Mouse (Mus musculus): Measurements from ENCODE around the gene Yeats4.

The Yeats4 gene

DNA sequence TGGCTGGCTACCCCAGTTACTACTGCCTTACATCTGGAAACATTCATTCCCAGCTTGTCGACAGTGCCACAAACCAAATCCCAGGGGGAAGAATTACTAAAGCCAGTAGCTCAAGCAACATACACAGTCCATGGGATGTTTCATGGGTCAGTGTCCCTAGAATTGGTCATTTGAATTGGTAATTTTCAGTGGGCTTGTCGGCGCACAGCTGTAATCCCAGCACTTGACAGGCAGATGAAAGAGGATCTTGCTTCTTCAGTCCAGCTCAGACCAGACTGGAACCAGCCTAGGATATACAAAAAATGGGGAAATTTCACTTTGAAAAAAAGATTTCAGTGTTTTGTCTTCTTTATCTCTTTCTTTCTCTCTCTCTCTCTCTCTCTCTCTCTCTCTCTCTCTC, 24.6 kb downstream of the Yeats4 start:
- no peak for DNase-seq (ENCODE audit: low spot score)

DNA sequence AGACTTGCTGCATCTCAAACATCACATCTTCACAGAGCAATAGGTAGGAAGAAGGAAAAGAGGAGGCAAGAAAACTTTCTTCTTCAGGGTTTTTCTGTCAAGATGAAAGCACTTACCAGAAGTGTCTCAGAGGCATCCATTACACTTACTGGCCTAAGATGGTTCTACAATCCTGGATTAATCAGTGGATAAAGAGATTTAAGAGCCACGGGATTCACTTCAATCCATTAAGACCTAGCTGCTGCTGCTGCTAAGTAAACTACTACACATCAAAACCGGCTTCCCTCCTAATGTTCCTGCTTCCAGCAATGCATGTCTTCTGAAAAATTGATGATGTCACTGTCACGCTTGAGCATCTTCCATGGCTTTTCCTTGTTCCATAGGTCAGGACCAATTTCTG, 27.6 kb downstream of the Yeats4 start:
- no peak for DNase-seq (ENCODE audit: low spot score)

DNA sequence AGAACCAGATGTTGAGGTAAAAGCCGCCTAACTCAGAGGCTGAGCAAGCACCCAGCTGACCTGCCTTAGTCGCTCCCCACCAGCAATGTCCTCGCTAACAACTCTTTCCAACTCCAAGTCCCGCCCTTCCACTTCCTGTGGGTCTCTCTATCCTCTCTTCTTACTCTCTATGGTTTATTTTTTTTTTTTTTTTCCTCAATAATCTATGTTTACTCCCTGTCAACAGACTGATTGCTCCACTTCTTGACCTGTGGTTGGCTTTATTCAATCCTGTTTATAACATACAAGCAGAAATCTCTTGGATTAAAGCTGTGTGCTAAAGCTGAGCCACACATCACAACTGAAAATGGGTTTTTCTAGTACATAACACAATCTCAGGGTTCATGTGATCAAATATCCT, 28.6 kb downstream of the Yeats4 start:
- DNase-seq (ENCODE audit: low spot score): no peak

DNA sequence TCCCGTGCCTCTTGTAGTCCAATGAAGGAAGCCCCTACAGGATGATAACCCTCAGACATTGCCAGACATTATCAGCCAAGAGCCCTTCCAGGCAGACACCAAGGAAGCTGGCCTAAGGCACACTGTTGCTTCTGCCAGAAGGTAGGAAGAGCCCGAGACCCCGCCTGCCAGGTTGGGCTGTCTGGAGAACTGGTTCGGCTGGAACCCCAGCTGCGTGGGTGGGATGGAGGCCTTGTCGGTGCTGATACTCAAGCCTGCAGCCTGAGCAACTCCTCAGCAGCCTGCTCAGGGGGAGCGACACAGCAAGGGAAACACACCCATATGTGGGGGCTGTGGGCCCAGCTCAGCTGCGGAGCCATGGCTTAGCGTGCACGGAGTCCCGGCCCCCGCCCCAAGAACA, 29.3 kb downstream of the Yeats4 start:
- no peak for DNase-seq (ENCODE audit: low spot score)

DNA sequence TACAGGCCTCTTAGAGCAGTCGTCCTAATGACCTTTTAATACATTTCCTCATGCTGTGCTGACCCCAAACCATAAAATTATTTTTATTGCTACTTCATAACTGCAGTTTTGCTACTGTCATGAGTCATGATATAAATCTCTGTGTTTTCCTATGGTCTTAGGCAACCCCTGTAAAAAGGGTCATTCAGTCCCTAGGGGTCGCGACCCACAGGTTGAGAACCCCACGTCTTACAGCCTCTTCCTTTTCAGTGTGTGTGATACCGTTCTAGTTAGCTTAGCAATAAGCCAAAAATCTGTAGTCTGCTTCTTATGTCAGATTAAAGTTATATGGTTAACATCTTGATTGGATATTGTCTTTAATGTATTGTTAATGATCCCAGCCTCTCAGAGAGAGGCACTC, 30.9 kb downstream of the Yeats4 start:
- no peak for DNase-seq (ENCODE audit: low spot score)

DNA sequence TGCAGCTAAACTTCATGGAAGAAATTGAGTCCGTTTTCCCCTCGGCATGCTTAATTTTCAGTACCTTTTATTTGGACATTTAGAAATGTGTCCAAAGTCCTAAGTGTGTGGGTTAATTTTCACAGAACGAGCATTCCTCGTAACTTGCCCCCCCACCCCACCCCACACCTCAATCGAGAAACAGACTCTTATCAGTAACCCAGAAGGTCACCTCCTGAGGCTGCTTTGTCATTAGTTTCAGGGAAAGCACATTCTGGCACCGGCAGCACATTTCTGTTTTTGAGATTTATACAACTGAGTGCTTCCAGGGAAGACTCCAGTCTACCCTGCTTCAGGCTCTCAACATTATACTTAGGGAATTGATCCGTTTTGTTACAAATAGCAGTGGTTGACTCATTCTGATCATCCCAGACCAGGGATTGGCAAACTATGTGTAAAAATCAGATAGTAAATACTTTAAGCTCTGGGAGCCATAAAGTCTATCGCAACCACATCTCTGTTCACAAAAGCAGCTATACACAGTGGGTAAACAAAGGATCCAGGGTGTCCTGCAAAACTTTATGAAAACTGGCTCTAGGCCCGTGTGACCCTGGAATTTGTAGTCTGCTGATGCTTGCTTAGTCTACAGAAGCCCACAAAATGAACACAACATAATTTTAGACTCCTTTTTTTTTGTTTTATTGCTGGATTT, 38.8 kb downstream of the Yeats4 start:
- DNase-seq (ENCODE audit: low spot score): no peak

DNA sequence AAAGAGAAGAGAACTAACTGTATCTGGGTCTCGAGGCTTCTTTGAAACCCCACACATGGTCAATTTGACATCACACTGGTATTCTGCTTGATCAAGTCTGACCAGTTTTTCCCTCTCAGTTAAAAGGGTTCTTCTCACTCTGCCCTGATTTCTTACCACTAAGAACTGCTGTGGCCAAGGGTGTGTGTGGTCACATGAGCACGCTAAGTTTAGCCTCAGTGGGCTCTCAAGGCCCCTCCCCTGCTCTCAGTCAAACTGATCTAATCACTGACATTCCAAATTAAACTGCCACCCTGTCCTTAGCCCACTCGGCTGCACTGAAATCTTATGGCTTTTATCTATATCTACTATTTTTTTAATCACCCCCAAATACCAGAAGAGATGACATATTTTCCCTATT, 43.2 kb downstream of the Yeats4 start:
- DNase-seq (ENCODE audit: low spot score): no peak

DNA sequence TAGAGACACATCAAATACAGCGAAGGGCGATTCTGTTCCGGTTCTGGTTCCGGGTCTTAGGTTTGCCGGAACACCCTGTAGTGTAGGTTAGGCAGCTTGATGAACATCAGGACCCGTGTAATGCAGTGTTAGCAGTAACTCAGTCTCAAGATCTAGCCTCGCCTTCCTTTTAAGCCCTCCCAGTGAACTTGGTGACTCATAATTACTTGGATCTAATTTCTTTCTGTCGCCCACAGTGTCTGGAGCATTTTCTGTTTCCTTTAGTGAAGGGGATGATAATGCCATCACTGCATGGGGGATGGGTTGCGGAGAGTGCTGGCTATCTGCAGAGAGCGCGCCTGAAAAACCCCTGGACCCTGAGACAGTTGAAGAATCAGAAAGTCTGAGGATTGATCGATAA, 49.7 kb downstream of the Yeats4 start:
- DNase-seq (ENCODE audit: low spot score): no peak

DNA sequence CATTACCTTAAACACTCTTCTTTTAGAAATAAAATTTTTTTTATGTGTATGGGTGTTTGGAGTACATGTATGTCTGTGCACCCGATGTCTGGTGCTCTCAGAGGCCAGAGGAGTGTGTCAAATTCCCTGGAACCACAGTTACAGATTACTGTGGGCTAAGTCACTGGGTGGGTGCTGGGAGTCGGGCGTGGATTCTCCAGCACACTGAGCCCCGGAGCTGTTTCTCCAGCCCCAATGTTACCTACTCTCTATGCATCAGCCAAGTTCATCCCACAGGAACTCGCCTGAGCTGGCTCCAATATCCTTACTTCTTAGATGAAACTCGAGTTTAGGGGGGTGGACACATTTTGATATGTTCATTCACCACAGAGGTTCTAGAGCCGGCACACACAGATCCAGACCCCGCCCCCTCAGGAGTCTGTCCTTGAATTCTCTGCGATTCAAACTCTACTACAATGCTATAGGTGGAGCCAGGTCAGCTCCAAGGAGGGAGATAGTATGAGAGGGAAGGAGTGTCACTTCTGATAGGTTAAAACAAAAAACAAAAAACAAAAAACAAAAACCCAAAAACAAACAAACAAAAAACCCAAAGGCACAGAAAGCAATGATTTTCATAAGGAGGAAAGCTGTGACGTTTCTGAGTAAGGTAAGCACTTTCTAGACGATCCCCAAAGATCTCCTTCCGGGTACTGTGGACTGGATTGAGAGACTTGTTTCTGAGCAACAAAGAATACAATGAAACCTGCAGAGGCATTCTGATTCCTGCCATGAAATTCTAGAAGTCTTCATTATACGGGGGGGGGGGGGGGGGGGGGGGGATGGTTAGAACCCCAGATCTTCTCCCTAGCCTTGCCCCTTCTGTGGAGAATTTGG, 50.5 kb downstream of the Yeats4 start:
- no peak for DNase-seq (ENCODE audit: low spot score)

DNA sequence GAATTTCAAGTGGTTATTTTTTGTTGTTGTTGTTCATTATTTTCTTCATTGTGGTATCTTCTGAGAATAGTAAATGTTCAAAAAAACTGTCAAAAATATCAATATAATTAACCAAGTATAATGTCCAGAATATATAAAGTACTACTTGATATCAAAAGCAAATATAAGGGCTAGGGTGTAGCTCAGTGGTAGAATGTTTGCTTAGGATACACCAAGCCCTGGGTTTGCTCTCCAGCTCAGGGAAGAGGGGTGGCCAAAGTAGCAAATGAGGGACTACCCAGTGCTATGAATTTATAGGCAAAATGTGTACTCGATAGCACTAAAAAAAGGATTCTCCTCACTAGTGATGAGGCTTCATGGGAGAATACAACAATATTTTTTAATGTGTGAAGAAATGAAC, 51.2 kb downstream of the Yeats4 start:
- DNase-seq (ENCODE audit: low spot score): no peak

DNA sequence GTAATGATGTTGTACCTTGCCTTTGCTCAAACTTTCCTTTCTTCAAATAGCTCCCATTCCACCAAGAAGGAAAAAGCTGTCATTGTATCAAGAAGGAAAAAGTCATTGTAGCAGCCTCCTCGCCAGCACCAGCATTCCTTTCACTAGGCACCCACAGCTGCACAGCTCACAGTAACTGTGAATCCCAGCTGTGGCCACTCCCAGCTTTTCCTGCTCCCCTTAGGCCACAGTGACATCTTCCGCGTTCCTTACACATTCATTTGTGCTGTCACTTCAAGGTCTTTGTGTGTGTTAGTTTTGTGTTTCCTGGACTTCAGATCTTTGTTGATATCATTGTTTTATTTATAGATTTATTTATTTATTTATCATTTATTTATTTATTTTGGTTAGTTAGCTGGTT, 52.2 kb downstream of the Yeats4 start:
- no peak for DNase-seq (ENCODE audit: low spot score)

DNA sequence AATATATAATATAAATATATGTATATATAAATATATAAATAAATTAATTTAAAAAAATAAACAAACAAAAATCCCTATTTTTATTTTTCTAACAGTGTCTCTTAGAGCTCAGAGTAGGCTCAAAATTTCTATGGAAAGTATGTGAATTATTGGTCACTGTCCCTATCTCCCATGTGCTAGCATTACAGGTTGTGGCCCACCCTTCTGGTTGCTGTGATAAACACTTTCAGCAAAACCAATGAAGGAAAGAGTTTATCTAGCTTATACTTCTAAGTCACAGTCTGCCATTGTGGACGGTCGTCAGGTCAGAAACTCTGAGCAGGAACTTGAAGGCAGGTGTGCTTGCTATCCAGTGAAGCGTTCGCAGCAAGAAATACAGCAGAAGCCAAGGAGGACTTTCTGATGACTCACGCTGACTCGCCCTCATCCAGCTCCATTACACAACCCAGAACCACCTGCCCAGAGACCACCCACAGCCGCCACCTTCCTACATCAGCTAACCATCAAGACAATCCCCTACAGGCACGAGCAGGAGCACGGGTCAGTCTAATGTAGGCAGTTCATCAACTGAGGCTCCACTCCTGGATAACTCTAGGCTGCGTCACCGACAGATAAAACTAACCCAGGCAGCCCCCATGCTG, 57.4 kb downstream of the Yeats4 start:
- no peak for DNase-seq (ENCODE audit: low spot score)
